Mouse (Mus musculus): ENCODE data around the gene Chst10. TPM values are rescaled to one million over a fixed set of nuclear protein-coding genes. Genes with fewer than 3 reads are reported as not detected.

Gene Chst10
- polyA plus RNA-seq, 1 experiment from 2014 or later, result 10.8 TPM

DNA sequence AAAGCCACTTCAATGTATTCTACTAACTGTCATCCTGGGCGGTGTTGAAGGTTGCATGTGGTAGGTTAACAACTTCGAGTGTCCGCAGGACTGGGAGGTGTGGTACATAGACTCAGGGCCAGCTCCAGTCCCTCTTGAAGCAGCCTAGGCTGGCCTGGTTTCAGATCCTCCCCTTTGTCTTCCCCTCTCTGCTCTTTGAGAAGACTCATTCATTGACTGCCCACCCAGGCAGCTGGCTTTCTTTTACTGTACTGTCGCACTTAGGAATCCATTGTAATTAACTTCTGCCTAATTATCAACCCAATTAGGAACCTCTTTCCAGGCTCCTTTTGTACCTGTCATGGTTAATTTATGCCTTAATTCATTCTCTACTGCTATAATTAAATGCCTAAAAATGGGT lies 54.7 kb downstream of the Chst10 start:
- 71% methylated on average over 4 of the region's 4 CpGs for WGBS
- H3K9me3 ChIP-seq (ENCODE audit: control insufficient read depth, low read length), result no peaks in the 10 kb centered on the region

GRCm38 (mm10) chr1:38842861-38843260 lies 55.1 kb downstream of the Chst10 start:
- no peak overlapping the region for H3K4me2 ChIP-seq (ENCODE audit: low read depth, severe bottlenecking)
- WGBS, result 82% methylated on average over 1 of the region's 1 CpGs
- no peak overlapping the region for H3K9ac ChIP-seq (ENCODE audit: low read length)
- no peak overlapping the region for H3K4me3 ChIP-seq (ENCODE audit: low read depth, low read length)
- DNase-seq (ENCODE audit: low spot score) (no peak), ATAC-seq (ENCODE audit: insufficient number of reproducible peaks, low FRiP score, low TSS enrichment, low read depth) (no peak)
- no peak overlapping the region for H3K27ac ChIP-seq (replicated peaks; ENCODE audit: low read depth, low read length)
- H3K4me1 ChIP-seq (ENCODE audit: control insufficient read depth, insufficient read depth, low read length), result no peaks in the 10 kb centered on the region
- no peaks in the 10 kb centered on the region for H3K27me3 ChIP-seq (ENCODE audit: control insufficient read depth, insufficient read depth, low read length)
- no peaks in the 10 kb centered on the region for H3K36me3 ChIP-seq (ENCODE audit: control insufficient read depth, insufficient read depth, low read length)
- H3K9me3 ChIP-seq (ENCODE audit: control insufficient read depth, low read length), result no peaks in the 10 kb centered on the region

More for the DNA sequence above, 54.7 kb downstream of the Chst10 start:
- Histone ChIP-seq H3K27me3 (ENCODE audit: control insufficient read depth, insufficient read depth, low read length) (no peaks in the 10 kb centered on the region), H3K4me2 (ENCODE audit: low read depth, severe bottlenecking) (no peak overlapping the region), H3K4me1 (ENCODE audit: control insufficient read depth, insufficient read depth, low read length) (no peaks in the 10 kb centered on the region), H3K36me3 (ENCODE audit: control insufficient read depth, insufficient read depth, low read length) (no peaks in the 10 kb centered on the region), H3K9ac (ENCODE audit: low read length) (no peak overlapping the region), H3K27ac (replicated peaks; ENCODE audit: low read depth, low read length) (no peak overlapping the region), H3K4me3 (ENCODE audit: low read depth, low read length) (no peak overlapping the region)
- DNase-seq (ENCODE audit: low spot score) (no peak), ATAC-seq (ENCODE audit: insufficient number of reproducible peaks, low FRiP score, low TSS enrichment, low read depth) (no peak)

DNA sequence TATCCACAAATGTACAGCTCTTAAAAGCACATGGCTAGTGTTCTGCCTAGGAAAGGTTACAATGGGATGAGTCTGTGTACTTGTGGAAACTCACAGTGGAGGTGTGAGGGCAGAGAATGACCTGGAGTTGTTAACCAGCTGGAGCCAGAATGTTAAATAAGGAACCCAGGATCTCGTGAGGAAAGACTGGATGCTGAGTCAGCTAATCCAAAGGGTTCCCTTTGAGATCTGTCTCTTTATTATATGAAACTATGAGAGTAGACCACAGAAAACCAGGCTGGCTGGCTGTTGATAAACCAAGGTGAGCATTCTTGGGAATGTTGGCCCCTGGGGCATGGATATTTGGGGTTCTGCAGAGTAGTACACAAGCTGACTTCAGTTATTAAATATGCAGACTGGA lies 58.0 kb downstream of the Chst10 start:
- Histone ChIP-seq H3K9me3 (ENCODE audit: control insufficient read depth, low read length) (no peaks in the 10 kb centered on the region), H3K4me2 (ENCODE audit: low read depth, severe bottlenecking) (no peak overlapping the region), H3K9ac (ENCODE audit: low read length) (no peak overlapping the region), H3K27me3 (ENCODE audit: control insufficient read depth, insufficient read depth, low read length) (peaks cover 23% of the 10 kb centered on the region), H3K4me1 (ENCODE audit: control insufficient read depth, insufficient read depth, low read length) (no peaks in the 10 kb centered on the region; the same call in 1 of the 2 replicates), H3K4me3 (ENCODE audit: low read depth, low read length) (no peak overlapping the region), H3K36me3 (ENCODE audit: control insufficient read depth, insufficient read depth, low read length) (no peaks in the 10 kb centered on the region), H3K27ac (replicated peaks; ENCODE audit: low read depth, low read length) (no peak overlapping the region)
- ATAC-seq (ENCODE audit: insufficient number of reproducible peaks, low FRiP score, low TSS enrichment, low read depth) (no peak), DNase-seq (ENCODE audit: low spot score) (no peak)
- 41% methylated on average over 1 of the region's 1 CpGs for WGBS

DNA sequence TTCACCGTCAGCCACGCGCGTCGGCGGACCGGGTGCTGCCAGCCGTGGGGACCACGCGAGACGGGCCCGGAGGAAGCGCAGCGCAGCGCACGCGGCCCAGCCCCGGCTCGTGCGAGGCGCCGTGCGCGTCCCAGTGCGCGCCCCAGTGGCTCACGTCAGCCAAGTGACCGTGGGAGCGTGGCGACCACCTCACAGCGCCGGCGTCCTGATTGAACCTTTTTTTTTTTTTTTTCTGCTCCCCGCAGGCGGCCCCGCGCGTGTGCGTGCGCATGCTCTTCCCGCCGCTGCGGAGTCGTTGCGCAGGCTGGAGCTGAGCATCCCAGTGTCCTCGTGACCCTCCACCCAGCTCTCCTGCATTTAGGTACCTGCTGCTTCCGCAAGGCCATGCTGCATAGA lies 61.5 kb downstream of the Chst10 start, which contains the start of gene Lonrf2:
TSS of gene Lonrf2 (minus strand) at position 235 of the 396 bp plus-strand sequence.
- peak within 1 kb of the TSS; percentile 63 for H3K4me3 ChIP-seq (ENCODE audit: low read depth, low read length)
- H3K36me3 ChIP-seq (ENCODE audit: control insufficient read depth, insufficient read depth, low read length), result no peaks in the 10 kb centered on the region
- H3K9ac ChIP-seq (ENCODE audit: low read length), result peak within 1 kb of the TSS; percentile 63
- ATAC-seq (ENCODE audit: insufficient number of reproducible peaks, low FRiP score, low TSS enrichment, low read depth) (peak; percentile 76; the same call in 1 of the 2 replicates), DNase-seq (ENCODE audit: low spot score) (peak; percentile 53)
- no peak within 1 kb of the TSS for H3K27ac ChIP-seq (replicated peaks; ENCODE audit: low read depth, low read length)
- no peaks in the 10 kb centered on the region for H3K9me3 ChIP-seq (ENCODE audit: control insufficient read depth, low read length)
- 2% methylated on average over 47 of the region's 47 CpGs for WGBS
- H3K27me3 ChIP-seq (ENCODE audit: control insufficient read depth, insufficient read depth, low read length), result peaks cover 26% of the 10 kb centered on the region
- peak within 1 kb of the TSS; percentile 100 for H3K4me2 ChIP-seq (ENCODE audit: low read depth, severe bottlenecking)
- H3K4me1 ChIP-seq (ENCODE audit: control insufficient read depth, insufficient read depth, low read length), result no peaks in the 10 kb centered on the region; the same call in 1 of the 2 replicates

GRCm38 (mm10) chr1:38835568-38836476 lies 62.1 kb downstream of the Chst10 start:
- peak; percentile 51; the same call in 1 of the 2 replicates for ATAC-seq (ENCODE audit: insufficient number of reproducible peaks, low FRiP score, low TSS enrichment, low read depth)
- Histone ChIP-seq H3K9ac (ENCODE audit: low read length) (peak overlapping the region; percentile 63), H3K9me3 (ENCODE audit: control insufficient read depth, low read length) (no peaks in the 10 kb centered on the region), H3K27ac (replicated peaks; ENCODE audit: low read depth, low read length) (no peak overlapping the region), H3K4me3 (ENCODE audit: low read depth, low read length) (peak overlapping the region; percentile 63), H3K4me2 (ENCODE audit: low read depth, severe bottlenecking) (peak overlapping the region; percentile 100), H3K36me3 (ENCODE audit: control insufficient read depth, insufficient read depth, low read length) (no peaks in the 10 kb centered on the region), H3K27me3 (ENCODE audit: control insufficient read depth, insufficient read depth, low read length) (peaks cover 26% of the 10 kb centered on the region), H3K4me1 (ENCODE audit: control insufficient read depth, insufficient read depth, low read length) (no peaks in the 10 kb centered on the region; the same call in 1 of the 2 replicates)
- WGBS, result 3% methylated on average over 92 of the region's 103 CpGs
- DNase-seq (ENCODE audit: low spot score), result peak; percentile 52

DNA sequence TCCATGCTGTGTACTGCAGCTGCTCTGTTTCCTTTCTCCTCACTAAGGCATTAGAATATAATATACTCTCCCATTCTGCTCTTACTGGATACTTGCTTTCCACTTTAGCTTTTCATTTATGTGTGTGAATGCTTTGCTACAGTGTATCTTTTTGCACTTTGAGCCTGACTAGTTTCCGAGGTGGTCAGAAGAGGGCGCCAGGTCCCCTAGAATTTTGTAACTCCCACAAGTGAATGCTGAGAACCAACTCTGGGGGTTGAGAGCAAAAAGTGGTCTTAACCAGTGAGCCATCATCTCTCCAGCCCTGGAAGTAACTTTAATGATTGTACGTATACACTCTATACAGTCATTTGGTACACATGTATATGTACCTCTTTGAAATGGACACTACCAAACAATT lies 63.1 kb downstream of the Chst10 start:
- Histone ChIP-seq H3K4me2 (ENCODE audit: low read depth, severe bottlenecking) (no peak overlapping the region), H3K9me3 (ENCODE audit: control insufficient read depth, low read length) (no peaks in the 10 kb centered on the region), H3K36me3 (ENCODE audit: control insufficient read depth, insufficient read depth, low read length) (no peaks in the 10 kb centered on the region), H3K4me1 (ENCODE audit: control insufficient read depth, insufficient read depth, low read length) (no peaks in the 10 kb centered on the region; the same call in 1 of the 2 replicates), H3K27me3 (ENCODE audit: control insufficient read depth, insufficient read depth, low read length) (peaks cover 26% of the 10 kb centered on the region), H3K4me3 (ENCODE audit: low read depth, low read length) (no peak overlapping the region), H3K9ac (ENCODE audit: low read length) (no peak overlapping the region), H3K27ac (replicated peaks; ENCODE audit: low read depth, low read length) (no peak overlapping the region)
- ATAC-seq (ENCODE audit: insufficient number of reproducible peaks, low FRiP score, low TSS enrichment, low read depth), result no peak
- 27% methylated on average over 3 of the region's 3 CpGs for WGBS
- DNase-seq (ENCODE audit: low spot score), result peak; percentile 48

DNA sequence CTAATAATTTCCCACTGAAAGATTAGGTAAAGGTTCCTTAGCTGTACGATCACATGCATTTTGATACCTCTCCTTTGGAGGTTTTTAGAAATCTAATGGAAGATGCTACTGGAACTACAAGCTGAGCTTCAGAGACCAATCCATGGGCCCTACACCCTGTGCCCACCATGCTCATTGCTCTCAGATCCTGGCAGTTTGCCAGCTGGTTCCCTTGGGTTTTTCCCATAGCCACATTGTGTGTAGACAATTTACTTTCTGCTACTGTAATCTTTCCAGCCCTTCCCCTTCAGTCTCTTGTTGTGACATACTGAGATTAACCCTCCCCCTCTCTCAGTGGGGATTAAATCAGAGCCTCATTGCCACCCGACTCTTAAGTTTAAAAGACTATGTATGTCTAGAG lies 73.0 kb downstream of the Chst10 start:
- Histone ChIP-seq H3K36me3 (ENCODE audit: control insufficient read depth, insufficient read depth, low read length) (no peaks in the 10 kb centered on the region), H3K4me1 (ENCODE audit: control insufficient read depth, insufficient read depth, low read length) (no peaks in the 10 kb centered on the region; the same call in 1 of the 2 replicates), H3K9me3 (ENCODE audit: control insufficient read depth, low read length) (no peaks in the 10 kb centered on the region), H3K27ac (replicated peaks; ENCODE audit: low read depth, low read length) (no peak overlapping the region), H3K4me3 (ENCODE audit: low read depth, low read length) (no peak overlapping the region), H3K9ac (ENCODE audit: low read length) (no peak overlapping the region), H3K4me2 (ENCODE audit: low read depth, severe bottlenecking) (no peak overlapping the region), H3K27me3 (ENCODE audit: control insufficient read depth, insufficient read depth, low read length) (no peaks in the 10 kb centered on the region)
- no peak for ATAC-seq (ENCODE audit: insufficient number of reproducible peaks, low FRiP score, low TSS enrichment, low read depth)
- no peak for DNase-seq (ENCODE audit: low spot score)
- 85% methylated on average over 2 of the region's 2 CpGs for whole genome bisulfite sequencing

DNA sequence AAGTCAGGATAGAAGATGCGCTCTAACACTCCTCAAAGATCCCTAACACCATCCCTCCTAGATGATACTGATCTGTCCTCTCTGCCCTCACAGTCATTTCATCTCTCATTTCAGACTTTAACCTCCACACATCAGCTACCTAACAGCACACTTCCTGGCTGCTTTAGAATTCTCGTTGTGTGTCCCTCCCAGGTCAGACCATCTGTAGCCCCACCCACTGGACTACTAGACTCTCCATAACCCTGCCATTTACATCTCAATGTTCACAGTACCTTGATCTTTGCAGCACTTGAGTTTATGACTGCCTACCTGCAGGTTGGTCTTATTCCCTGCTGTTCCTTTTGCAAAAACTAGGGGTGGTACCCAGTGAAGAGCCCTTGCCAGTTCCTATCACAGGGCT lies 74.1 kb downstream of the Chst10 start:
- no peak for DNase-seq (ENCODE audit: low spot score)
- Histone ChIP-seq H3K27ac (replicated peaks; ENCODE audit: low read depth, low read length) (no peak overlapping the region), H3K9ac (ENCODE audit: low read length) (no peak overlapping the region), H3K9me3 (ENCODE audit: control insufficient read depth, low read length) (no peaks in the 10 kb centered on the region), H3K4me2 (ENCODE audit: low read depth, severe bottlenecking) (no peak overlapping the region), H3K27me3 (ENCODE audit: control insufficient read depth, insufficient read depth, low read length) (no peaks in the 10 kb centered on the region), H3K4me3 (ENCODE audit: low read depth, low read length) (no peak overlapping the region), H3K4me1 (ENCODE audit: control insufficient read depth, insufficient read depth, low read length) (no peaks in the 10 kb centered on the region; the same call in 1 of the 2 replicates), H3K36me3 (ENCODE audit: control insufficient read depth, insufficient read depth, low read length) (no peaks in the 10 kb centered on the region)
- no peak for ATAC-seq (ENCODE audit: insufficient number of reproducible peaks, low FRiP score, low TSS enrichment, low read depth)
- WGBS, result 78% methylated on average over 2 of the region's 2 CpGs
